Mouse (Mus musculus) mature B cell (primary cell): ENCODE data around the gene Mrgpra2a.
"Not testable (repeated sequence)": the region's sequence is repeated elsewhere in the genome, so short reads cannot be mapped to it uniquely, and the experiment has no call there.

Source experiments
- in situ Hi-C: fragments of 300-500 bp; cut with MboI; formaldehyde crosslinking; loops from 2 replicates; pipeline ENCODE4 v1.14.3; 2019

Mrgpra2a gene

GRCm38 (mm10) chr7:47452015-47452414, at the start of gene Mrgpra2a:
Gene Mrgpra2a (minus strand): TSS chr7:47452139.
- in situ Hi-C loops: not testable (repeated sequence)

GRCm38 (mm10) chr7:47491266-47491665, 39.3 kb upstream of the Mrgpra2a start:
- in situ Hi-C loops: not testable (repeated sequence)

- in situ Hi-C loops: not testable (repeated sequence)
Measured at GRCm38 (mm10) chr7:47489438-47489837, 37.5 kb upstream of the Mrgpra2a start.

- in situ Hi-C loops: not testable (repeated sequence)
Measured at GRCm38 (mm10) chr7:47483181-47483580, 31.2 kb upstream of the Mrgpra2a start.

- in situ Hi-C loops: not testable (repeated sequence)
Measured at GRCm38 (mm10) chr7:47473904-47474303, 22.0 kb upstream of the Mrgpra2a start.

GRCm38 (mm10) chr7:47465278-47465981, 13.5 kb upstream of the Mrgpra2a start:
- in situ Hi-C loops: not testable (repeated sequence)

- in situ Hi-C loops: not testable (repeated sequence)
Measured at GRCm38 (mm10) chr7:47445729-47446128, 6.2 kb downstream of the Mrgpra2a start.

GRCm38 (mm10) chr7:47436463-47436862, 15.5 kb downstream of the Mrgpra2a start:
- in situ Hi-C loops: not testable (repeated sequence)

GRCm38 (mm10) chr7:47427815-47428508, 24.0 kb downstream of the Mrgpra2a start:
- in situ Hi-C loops: not testable (repeated sequence)

- in situ Hi-C loops: no loop called here
Measured at GRCm38 (mm10) chr7:47410602-47411001, 41.3 kb downstream of the Mrgpra2a start.

GRCm38 (mm10) chr7:47409545-47409944, 42.4 kb downstream of the Mrgpra2a start:
- in situ Hi-C loops: no loop called here

GRCm38 (mm10) chr7:47401125-47401524, 50.8 kb downstream of the Mrgpra2a start:
- in situ Hi-C loops: no loop called here
